Comparison of ENCODE assay signal across 9 mouse cellular contexts in genomic region chr1:182018397-182019265, GRCm38 (mm10). TPM values are rescaled to one million over a fixed set of nuclear protein-coding genes. Genes with fewer than 3 reads are reported as not detected.
DNase-seq lines count a peak whose midpoint lies in the region; ATAC-seq and TF ChIP-seq lines count a peak whose summit lies in the region.
"Had no signal": no experiment of that assay in that cellular context is flagged by ENCODE, and none has a peak within 500 bp of the region (broad histone marks: within the 10 kb centered on the region; RNA-seq: fewer than 3 reads in every experiment).

No protein-coding gene starts in this region.

- H3K27ac ChIP-seq in bone marrow macrophage, adult 2 months (ENCODE audit: insufficient read depth, low read depth, low read length), result no peak overlapping the region
- peak overlapping the region; percentile 99 for H3K27ac ChIP-seq in forebrain, embryonic 12.5 days
- H3K27ac ChIP-seq in hindbrain, embryonic 16.5 days (ENCODE audit: low read depth, low read length), result peak overlapping the region; percentile 99
- peak overlapping the region; percentile 99 for H3K27ac ChIP-seq in midbrain, embryonic 13.5 days
- peak overlapping the region; percentile 85 for H3K27ac ChIP-seq in testis, adult 2 months (ENCODE audit: control insufficient read depth, insufficient read depth, low read depth, low read length)

- under 1% methylated on average over 29 of the region's 29 CpGs for WGBS in forebrain, embryonic 12.5 days
- under 1% methylated on average over 29 of the region's 29 CpGs for WGBS in hindbrain, embryonic 16.5 days
- WGBS in midbrain, embryonic 13.5 days, result under 1% methylated on average over 29 of the region's 29 CpGs

- TF ChIP-seq POLR2A in bone marrow macrophage, adult 2 months (IDR thresholded peaks at IDR 0.05; ENCODE audit: borderline replicate concordance, low read depth, low read length), result no peak
- TF ChIP-seq POLR2A in testis, adult 2 months (IDR thresholded peaks at IDR 0.05; ENCODE audit: control insufficient read depth, low read depth, low read length), result no peak

- TF ChIP-seq CTCF in bone marrow macrophage, adult 2 months (IDR thresholded peaks at IDR 0.05; ENCODE audit: low read depth, low read length), result no peak
- no peak for TF ChIP-seq CTCF in testis, adult 2 months (IDR thresholded peaks at IDR 0.05; ENCODE audit: control insufficient read depth, insufficient read depth, insufficient replicate concordance, low read depth, low read length)

- H3K4me3 ChIP-seq in bone marrow macrophage, adult 2 months (ENCODE audit: insufficient read depth, low read length), result peak overlapping the region; percentile 54
- H3K4me3 ChIP-seq in forebrain, embryonic 12.5 days (replicated peaks), result peak overlapping the region; percentile 96
- H3K4me3 ChIP-seq in hindbrain, embryonic 16.5 days (ENCODE audit: low read length), result peak overlapping the region; percentile 90
- peak overlapping the region; percentile 93 for H3K4me3 ChIP-seq in midbrain, embryonic 13.5 days (replicated peaks)
- H3K4me3 ChIP-seq in testis, adult 2 months (ENCODE audit: control insufficient read depth, low read depth, low read length), result peak overlapping the region; percentile 91

- H3K4me1 ChIP-seq in bone marrow macrophage, adult 2 months (ENCODE audit: control insufficient read depth, insufficient read depth, low read length), result no peaks in the 10 kb centered on the region
- H3K4me1 ChIP-seq in forebrain, embryonic 12.5 days, result peaks cover 28% of the 10 kb centered on the region
- peaks cover 20% of the 10 kb centered on the region for H3K4me1 ChIP-seq in hindbrain, embryonic 16.5 days (ENCODE audit: control insufficient read depth, insufficient read depth, low read depth, low read length)
- peaks cover 44% of the 10 kb centered on the region for H3K4me1 ChIP-seq in midbrain, embryonic 13.5 days (replicated peaks)
- H3K4me1 ChIP-seq in testis, adult 2 months (ENCODE audit: control insufficient read depth, insufficient read depth, low read length), result peaks cover 2% of the 10 kb centered on the region; the same call in 1 of the 2 replicates

- H3K36me3 ChIP-seq in forebrain, embryonic 12.5 days (replicated peaks), result peaks cover 5% of the 10 kb centered on the region
- H3K36me3 ChIP-seq in hindbrain, embryonic 16.5 days (ENCODE audit: control insufficient read depth, insufficient read depth, low read length), result no peaks in the 10 kb centered on the region
- no peaks in the 10 kb centered on the region for H3K36me3 ChIP-seq in midbrain, embryonic 13.5 days
- H3K36me3 ChIP-seq in testis, adult 2 months (ENCODE audit: control insufficient read depth, insufficient read depth, low read length), result no peaks in the 10 kb centered on the region
- H3K36me3 ChIP-seq: G1E had no signal

- peak overlapping the region; percentile 100 for H3K9ac ChIP-seq in forebrain, embryonic 12.5 days
- H3K9ac ChIP-seq in hindbrain, embryonic 16.5 days (ENCODE audit: low read depth, low read length), result peak overlapping the region; percentile 99
- H3K9ac ChIP-seq in midbrain, embryonic 13.5 days (replicated peaks), result peak overlapping the region; percentile 98

- peak; percentile 12 for DNase-seq in gastrocnemius, adult 18-20 months (ENCODE audit: low spot score)
- no peak for DNase-seq in gastrocnemius, adult 8-10 months (ENCODE audit: low spot score in 2 of 2)
- peak; percentile 20 to 36 for DNase-seq in left cerebral cortex, postnatal 36 days (ENCODE audit: low spot score in 2 of 2)

- intact Hi-C loops in left cerebral cortex, postnatal 36 days (cut with DNase I), result loop anchor here (1.0 to 10.0 kb wide), 5 partner anchors 54 to 126 kb away; no protein-coding TSS in a partner anchor

- no peaks in the 10 kb centered on the region for H3K27me3 ChIP-seq in forebrain, embryonic 12.5 days
- H3K27me3 ChIP-seq in hindbrain, embryonic 16.5 days (replicated peaks; ENCODE audit: control insufficient read depth, insufficient read depth, low read length), result no peaks in the 10 kb centered on the region
- H3K27me3 ChIP-seq in midbrain, embryonic 13.5 days, result no peaks in the 10 kb centered on the region
- no peaks in the 10 kb centered on the region for H3K27me3 ChIP-seq in testis, adult 2 months (ENCODE audit: control insufficient read depth, insufficient read depth, low read length)

- 0 out of 2 replicates have a peak, but pooled peaks have one; percentile 24 for ATAC-seq in forebrain, embryonic 12.5 days (ENCODE audit: low FRiP score)
- ATAC-seq in hindbrain, embryonic 16.5 days, result peak; percentile 45
- ATAC-seq in midbrain, embryonic 13.5 days, result peak; percentile 25

- H3K4me2 ChIP-seq in forebrain, embryonic 12.5 days, result peak overlapping the region; percentile 70
- peak overlapping the region; percentile 65 for H3K4me2 ChIP-seq in hindbrain, embryonic 16.5 days (ENCODE audit: low read length)
- peak overlapping the region; percentile 70 for H3K4me2 ChIP-seq in midbrain, embryonic 13.5 days (replicated peaks)

- no peaks in the 10 kb centered on the region for H3K9me3 ChIP-seq in forebrain, embryonic 12.5 days
- H3K9me3 ChIP-seq in hindbrain, embryonic 16.5 days (ENCODE audit: control insufficient read depth, low read length), result no peaks in the 10 kb centered on the region
- H3K9me3 ChIP-seq in midbrain, embryonic 13.5 days, result no peaks in the 10 kb centered on the region

RNA-seq across cellular contexts. Expression of gene Enah, which starts 1.2 kb away (rescaled TPM):
- total RNA-seq in gastrocnemius, adult 18-20 months (2021), result 100 to 1,000 TPM in 1 of 2 experiments, 10 to 100 TPM in 1; 45.0 to 176 TPM
- total RNA-seq in gastrocnemius, adult 8-10 months (2022), result 10 to 100 TPM; 43.1 to 56.3 (median 48.3) TPM
- polyA plus RNA-seq in bone marrow macrophage, adult 2 months (2012; ENCODE audit: insufficient read depth, insufficient read length, missing spikeins), result 3.5 and 4.0 TPM in 2 replicates
- polyA plus RNA-seq in forebrain, embryonic 12.5 days (2016; fragmentation: Nextera tagmentation; extraction: Ambion mirVana), result 37.4 and 40.4 TPM in 2 replicates
- 23.5 and 24.4 TPM in 2 replicates for polyA plus RNA-seq in hindbrain, embryonic 16.5 days (2015; fragmentation: Nextera tagmentation; extraction: Ambion mirVana)
- total RNA-seq in left cerebral cortex, postnatal 36 days (2021), result 100 to 1,000 TPM; 128 to 155 TPM
- polyA plus RNA-seq in midbrain, embryonic 13.5 days (2015; fragmentation: Nextera tagmentation; extraction: Ambion mirVana), result 36.3 and 37.9 TPM in 2 replicates
- polyA plus RNA-seq in testis, adult 2 months (2012; rRNA removed), result 50.5 and 54.0 TPM in 2 replicates
- polyA plus RNA-seq: G1E had no signal

Comparison
In these comparisons a context has a peak if more than half of its experiments do, and no peak if none do; other contexts are left out.
1. DNase-seq: peak in gastrocnemius, adult 18-20 months (single experiment) and left cerebral cortex, postnatal 36 days (2 of 2); none in gastrocnemius, adult 8-10 months (0 of 2).
2. Peak in every context shown above with its lines, with median percentiles within 50 percentile points of each other: H3K4me3 ChIP-seq, ATAC-seq, H3K4me2 ChIP-seq and H3K9ac ChIP-seq.